Mouse (Mus musculus) mesoderm, embryonic 11.5 days (tissue): Measurements from ENCODE around the gene 1500011B03Rik.

ENCODE experiments used
- DNase-seq: peaks from one replicate; pipeline ENCODE4 v3.0.0-alpha.2; 2012; ENCODE audit warnings: low read depth, low spot score

The 1500011B03Rik gene

DNA sequence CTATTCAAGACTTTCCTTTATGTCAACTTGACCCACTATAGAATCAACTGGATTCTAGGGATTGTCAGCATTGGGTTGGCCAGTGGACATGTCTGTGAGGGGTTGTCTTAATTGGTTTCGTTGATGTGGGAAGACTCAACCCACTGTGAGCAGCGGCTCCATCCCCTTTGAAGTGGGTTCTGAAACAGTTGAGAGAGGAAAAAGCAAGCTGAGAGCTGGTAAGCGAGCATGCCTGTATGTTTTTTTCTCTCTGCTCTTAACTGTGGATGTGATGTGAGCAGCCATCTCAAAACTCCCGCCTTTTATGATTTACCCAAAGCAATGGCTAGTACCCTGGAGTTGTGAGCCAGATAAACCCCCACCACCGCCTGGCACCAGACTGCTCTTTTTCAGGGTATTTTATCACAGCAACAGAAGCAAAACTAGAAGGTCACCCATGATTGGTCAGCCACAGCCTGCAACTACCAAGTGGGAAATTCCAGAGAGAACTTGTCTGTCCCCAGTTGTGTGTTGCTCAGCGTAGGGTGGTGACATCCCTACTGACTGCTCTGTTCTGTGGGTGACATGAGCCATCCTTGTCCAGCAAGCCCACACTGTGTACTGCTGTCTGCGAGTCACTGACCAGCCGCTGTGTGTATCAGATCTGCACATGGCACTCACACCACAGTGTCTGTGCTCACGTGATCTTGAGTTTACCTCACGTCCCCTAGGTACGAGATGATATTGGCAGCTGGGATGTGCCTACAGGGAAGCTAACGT lies 39.7 kb downstream of the 1500011B03Rik start:
- no peak for DNase-seq

DNA sequence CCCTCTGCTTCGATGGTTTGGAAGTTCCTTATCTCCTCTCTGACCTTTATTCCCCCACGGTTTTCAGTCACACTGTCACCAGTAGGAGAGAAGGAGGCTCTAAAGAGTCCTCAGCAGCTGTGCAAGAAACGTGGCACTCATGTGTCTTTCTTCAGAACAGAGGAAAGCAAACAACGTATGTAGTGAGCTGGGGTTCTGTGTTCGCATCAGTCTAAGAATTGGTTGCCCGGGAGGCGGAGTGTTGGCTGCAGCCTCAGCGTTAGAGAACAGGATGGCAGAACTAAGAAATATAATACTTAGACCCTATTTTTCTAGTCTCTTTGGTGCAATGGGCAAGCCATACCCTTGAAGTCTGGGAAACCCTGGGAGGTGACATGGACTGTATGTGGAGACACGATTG lies 40.3 kb downstream of the 1500011B03Rik start:
- DNase-seq: no peak

DNA sequence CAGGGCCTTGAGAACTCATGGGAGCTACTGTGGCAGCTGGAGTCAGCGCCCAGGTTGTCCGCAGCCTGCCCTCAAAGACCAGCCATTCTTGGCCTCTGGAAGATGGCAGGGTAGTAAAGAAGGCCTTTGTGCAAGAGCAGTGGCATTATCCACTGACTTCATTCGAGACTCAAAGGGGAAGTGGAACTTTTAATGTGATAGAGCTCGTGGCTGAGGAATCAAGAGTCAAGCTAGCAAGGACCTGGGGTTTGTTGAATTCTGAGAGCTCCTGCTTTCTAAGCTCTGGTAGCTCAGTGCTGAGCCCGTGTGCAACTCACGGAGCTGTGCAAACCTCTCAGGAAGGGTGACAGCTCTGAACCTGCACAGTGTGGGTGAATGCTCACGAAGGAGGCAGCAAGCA lies 42.4 kb downstream of the 1500011B03Rik start:
- no peak for DNase-seq

GRCm38 (mm10) chr5:114779956-114780489 lies 43.2 kb downstream of the 1500011B03Rik start:
- DNase-seq: no peak

DNA sequence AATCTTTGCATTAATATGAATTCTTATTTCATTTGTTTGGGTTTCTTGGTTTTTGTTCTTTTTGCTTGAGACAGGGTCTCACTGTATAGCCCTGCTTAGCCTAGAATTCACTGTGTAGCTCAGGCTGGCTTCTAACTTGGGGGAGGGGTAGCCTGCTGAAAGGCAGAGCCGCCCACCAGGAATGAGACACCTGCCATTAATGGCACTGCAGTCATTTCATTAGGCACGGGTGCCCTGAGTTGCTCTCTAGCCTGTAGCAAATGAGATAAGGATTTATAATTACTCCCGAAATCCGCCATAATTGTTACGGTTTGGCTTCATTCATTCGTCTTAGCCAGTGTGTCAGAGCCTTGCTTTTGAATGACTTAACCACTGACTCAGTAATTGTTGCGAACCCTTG lies 47.1 kb downstream of the 1500011B03Rik start:
- DNase-seq: no peak

DNA sequence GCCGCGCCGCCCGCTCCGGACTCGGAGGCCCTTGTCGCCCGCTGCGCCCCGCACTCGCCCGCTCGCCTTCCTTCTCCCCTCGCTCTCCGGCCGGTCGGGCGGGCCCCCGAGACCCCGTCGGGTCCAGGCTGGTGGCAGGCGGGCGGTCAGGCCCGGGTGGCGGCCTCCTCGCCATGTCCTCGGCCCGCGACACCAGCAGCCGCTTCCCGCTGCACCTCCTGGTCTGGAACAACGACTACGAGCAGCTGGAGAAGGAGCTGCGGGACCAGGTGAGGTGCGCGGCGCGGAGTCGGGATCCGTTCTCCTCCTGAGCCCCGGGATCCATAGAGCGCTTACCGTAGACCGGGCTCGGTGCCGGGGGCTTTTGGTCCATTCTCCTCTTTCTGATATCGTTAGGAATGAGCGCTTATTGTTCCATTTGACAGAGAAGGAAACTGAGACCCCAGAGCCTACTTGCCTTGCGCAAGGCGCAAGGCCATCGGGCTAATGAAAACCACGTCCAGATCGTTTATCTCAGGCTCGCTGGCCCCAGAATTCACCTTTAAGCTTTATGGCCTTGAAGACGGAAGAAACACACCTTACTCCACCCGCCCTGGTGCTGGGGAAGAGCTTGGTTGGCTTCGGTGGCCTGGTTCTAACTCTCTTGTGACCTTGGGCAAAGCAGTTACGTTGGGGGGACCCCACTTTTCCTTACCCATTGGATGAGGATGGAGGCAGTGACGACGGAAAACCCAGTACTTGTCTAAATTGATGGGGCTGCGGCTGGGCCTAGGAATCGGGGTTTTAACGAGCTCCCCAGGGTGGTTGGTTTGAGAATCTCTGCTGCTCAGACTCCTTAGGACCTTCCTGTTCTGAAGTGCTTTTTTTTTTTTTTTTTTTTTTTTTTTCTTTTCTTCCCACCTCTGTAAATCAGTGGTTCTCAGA lies 48.0 kb downstream of the 1500011B03Rik start, which contains the start of gene Git2:
Gene Git2, minus strand, starts transcription at position 462 of the 924 bp plus-strand sequence.
- peak; percentile 18 for DNase-seq

GRCm38 (mm10) chr5:114774403-114775051 lies 48.7 kb downstream of the 1500011B03Rik start, which contains the start of gene Ankrd13a:
TSS of gene Ankrd13a (plus strand) at chr5:114774677.
- DNase-seq: peak; percentile 93

DNA sequence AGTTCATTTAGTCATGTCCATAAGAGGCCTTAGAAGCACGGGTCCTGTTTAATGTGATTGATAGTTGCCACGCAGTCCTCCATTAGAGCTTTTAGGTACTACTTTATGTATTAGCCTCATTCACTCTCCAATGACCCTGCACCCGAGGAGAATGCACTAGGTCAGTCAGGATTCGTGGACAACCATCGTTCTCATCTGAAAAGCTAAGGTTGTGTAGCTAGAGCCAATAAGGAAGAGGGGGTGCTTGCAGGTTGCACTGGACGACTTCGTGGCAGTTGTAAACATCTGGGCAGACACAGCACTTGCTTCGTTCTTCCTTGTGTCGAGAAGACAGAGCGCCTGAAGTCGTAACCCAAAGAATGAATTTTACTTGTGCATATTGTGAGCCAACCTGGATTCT lies 49.5 kb downstream of the 1500011B03Rik start:
- no peak for DNase-seq

GRCm38 (mm10) chr5:114773211-114773710 lies 50.0 kb downstream of the 1500011B03Rik start:
- DNase-seq: peak; percentile 97

DNA sequence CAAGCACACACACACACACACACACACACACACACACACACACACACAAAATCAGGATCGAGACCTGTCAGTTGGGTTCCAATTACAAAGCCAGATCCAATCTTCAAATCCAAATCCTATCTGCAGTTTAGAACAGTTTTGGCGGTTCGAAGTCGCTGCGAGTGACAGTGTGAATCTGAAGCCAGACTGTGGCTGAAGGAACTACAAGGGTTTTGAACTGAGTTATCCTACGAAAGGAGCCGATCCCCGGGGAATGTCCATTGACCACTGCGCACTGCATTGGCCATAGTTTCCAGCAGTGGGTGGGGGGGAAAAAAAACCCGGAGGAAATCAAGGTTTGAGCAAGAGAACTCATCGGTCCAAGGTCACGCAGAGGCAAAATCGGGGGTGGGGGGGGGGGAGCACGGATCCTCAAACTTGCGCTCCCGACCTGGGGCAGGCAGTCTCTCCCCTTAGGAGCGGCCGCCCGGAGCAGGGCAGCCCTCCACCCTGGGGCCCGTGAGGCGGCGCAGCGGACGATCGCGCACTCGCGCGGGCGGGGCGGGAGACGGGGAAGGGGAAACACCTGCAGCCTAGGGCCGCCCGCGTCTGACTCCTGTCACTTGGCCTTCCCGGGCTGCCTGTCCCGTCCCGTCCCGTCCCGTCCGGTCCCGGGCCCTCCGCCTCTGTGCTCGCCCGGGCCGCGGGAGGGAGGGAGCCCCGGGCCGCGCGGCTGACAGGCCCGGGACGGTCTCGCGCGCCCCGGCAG lies 50.6 kb downstream of the 1500011B03Rik start:
- DNase-seq: peak; percentile 25

- no peak for DNase-seq
Observed at GRCm38 (mm10) chr5:114771796-114772195, 51.5 kb downstream of the 1500011B03Rik start.

DNA sequence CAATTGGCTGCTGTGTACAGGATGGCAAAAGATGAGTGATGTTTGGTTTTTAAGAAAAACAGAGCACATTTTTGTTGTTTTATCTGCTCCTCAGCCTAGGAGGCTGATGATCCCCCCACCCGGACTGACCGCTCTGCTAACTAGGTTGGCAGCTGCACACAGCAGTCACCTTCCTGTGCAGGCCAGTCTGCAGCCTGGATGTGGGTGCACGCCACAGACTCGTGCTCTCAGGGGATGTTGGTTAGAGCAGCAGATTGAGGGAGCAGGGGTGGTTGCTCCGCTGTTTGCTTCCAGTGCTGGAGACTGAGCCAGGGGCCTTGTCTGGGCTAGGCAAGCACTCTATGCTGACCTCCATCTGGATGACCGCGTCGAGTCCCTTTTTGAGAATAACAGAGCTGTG lies 53.5 kb downstream of the 1500011B03Rik start:
- DNase-seq: no peak

GRCm38 (mm10) chr5:114767185-114767584 lies 56.1 kb downstream of the 1500011B03Rik start:
- no peak for DNase-seq

- DNase-seq: no peak
Observed at GRCm38 (mm10) chr5:114766686-114767085, 56.6 kb downstream of the 1500011B03Rik start.

GRCm38 (mm10) chr5:114764812-114765735 lies 58.2 kb downstream of the 1500011B03Rik start:
- no peak for DNase-seq

- no peak for DNase-seq
Observed at GRCm38 (mm10) chr5:114761980-114762379, 61.3 kb downstream of the 1500011B03Rik start.

DNA sequence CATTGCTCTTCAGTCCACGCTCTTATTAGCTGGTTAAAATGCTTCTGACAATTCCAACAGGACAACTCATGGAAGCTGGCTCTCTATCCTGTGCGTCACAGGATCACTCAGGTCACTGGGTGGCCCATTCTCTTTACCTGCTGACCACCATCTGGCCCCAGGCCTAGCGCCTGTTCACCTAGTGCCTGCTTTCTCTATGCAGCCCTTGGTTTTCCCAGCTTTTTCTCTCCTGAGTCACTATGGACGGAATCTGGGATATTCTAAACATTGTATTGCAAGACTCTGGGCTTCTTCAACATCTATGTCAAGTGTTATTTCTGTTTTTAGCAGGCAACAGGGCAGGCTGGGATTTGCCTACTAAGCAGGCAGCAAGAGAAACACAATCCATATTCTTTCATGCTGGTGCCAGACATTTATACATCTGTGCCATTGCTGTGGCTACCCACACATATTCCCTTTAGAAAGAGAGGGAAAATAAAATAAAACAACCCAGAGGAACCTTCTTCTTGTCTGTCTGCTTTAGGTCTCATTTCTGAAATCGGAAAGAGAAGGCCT lies 63.7 kb downstream of the 1500011B03Rik start:
- no peak for DNase-seq
